ENCODE assay signal across 9 mouse cellular contexts in genomic region chr14:34880431-34881421, GRCm38 (mm10).
DNase-seq lines count a peak whose midpoint lies in the region; ATAC-seq and TF ChIP-seq lines count a peak whose summit lies in the region.
"Had no signal": no experiment of that assay in that cellular context is flagged by ENCODE, and none has a peak within 500 bp of the region (broad histone marks: within the 10 kb centered on the region; RNA-seq: fewer than 3 reads in every experiment).

No protein-coding gene starts in this region.

- intact Hi-C loops in left cerebral cortex, adult 2 months (cut with DNase I) = no loop called here
- intact Hi-C loops in gastrocnemius, adult 2 months (cut with DNase I) = no loop called here

- H3K9ac ChIP-seq in hindbrain, embryonic 16.5 days (ENCODE audit: low read depth, low read length) = no peak overlapping the region
- H3K9ac ChIP-seq: lung, embryonic 14.5 days had no signal

- H3K27me3 ChIP-seq in hindbrain, embryonic 16.5 days (replicated peaks; ENCODE audit: control insufficient read depth, insufficient read depth, low read length) = no peaks in the 10 kb centered on the region

- no peak overlapping the region for H3K27ac ChIP-seq in hindbrain, embryonic 16.5 days (ENCODE audit: low read depth, low read length)
- no peak overlapping the region for H3K27ac ChIP-seq in left cerebral cortex, adult 2 months
- no peak overlapping the region for H3K27ac ChIP-seq in gastrocnemius, adult 2 months

- H3K36me3 ChIP-seq in hindbrain, embryonic 16.5 days (ENCODE audit: control insufficient read depth, insufficient read depth, low read length) = no peaks in the 10 kb centered on the region

- 15% methylated on average over 8 of the region's 8 CpGs for WGBS in hindbrain, embryonic 16.5 days

- peak; percentile 48; the same call in 1 of the 2 replicates for ATAC-seq in hindbrain, embryonic 16.5 days

- no peak overlapping the region for H3K4me3 ChIP-seq in hindbrain, embryonic 16.5 days (ENCODE audit: low read length)
- H3K4me3 ChIP-seq in left cerebral cortex, adult 2 months = no peak overlapping the region
- no peak overlapping the region for H3K4me3 ChIP-seq in gastrocnemius, adult 2 months

- no peaks in the 10 kb centered on the region for H3K9me3 ChIP-seq in hindbrain, embryonic 16.5 days (ENCODE audit: control insufficient read depth, low read length)

- H3K4me2 ChIP-seq in hindbrain, embryonic 16.5 days (ENCODE audit: low read length) = no peak overlapping the region
- H3K4me2 ChIP-seq: lung, embryonic 14.5 days had no signal

- peak; percentile 14 for DNase-seq in cerebellum, adult 9-11 months
- no peak for DNase-seq in cerebellum, adult 11-12 months
- peak; percentile 67 for DNase-seq in ZHBTc4 (ENCODE audit: low read depth, low spot score)
- peak; percentile 26 for DNase-seq in layer of hippocampus, adult 9-11 months
- DNase-seq in left cerebral cortex, adult 2 months (ENCODE audit: extremely low spot score in 1 of 2, low spot score in 2 of 2) = no peak
- no peak for DNase-seq in spleen, postnatal 4 days (ENCODE audit: low spot score in 2 of 2)
- DNase-seq in gastrocnemius, adult 2 months = no peak
- DNase-seq: lung, embryonic 14.5 days had no signal

- no peak for TF ChIP-seq CTCF in left cerebral cortex, adult 2 months (IDR thresholded peaks at IDR 0.05)
- TF ChIP-seq CTCF in gastrocnemius, adult 2 months (IDR thresholded peaks at IDR 0.05) = no peak

- peaks cover 16% of the 10 kb centered on the region for H3K4me1 ChIP-seq in hindbrain, embryonic 16.5 days (ENCODE audit: control insufficient read depth, insufficient read depth, low read depth, low read length)

Comparison
In these comparisons a context has a peak if more than half of its experiments do, and no peak if none do; other contexts are left out.
1. DNase-seq: peak in cerebellum, adult 9-11 months (single experiment), ZHBTc4 (single experiment) and layer of hippocampus, adult 9-11 months (single experiment); none in cerebellum, adult 11-12 months (single experiment), left cerebral cortex, adult 2 months (0 of 2), spleen, postnatal 4 days (0 of 2) and gastrocnemius, adult 2 months (single experiment).